Mouse (Mus musculus): ENCODE data around the gene Opcml. TPM values are rescaled to one million over a fixed set of nuclear protein-coding genes. Genes with fewer than 3 reads are reported as not detected.

The Opcml gene
- polyA plus RNA-seq, 1 experiment = 0.06 TPM

DNA sequence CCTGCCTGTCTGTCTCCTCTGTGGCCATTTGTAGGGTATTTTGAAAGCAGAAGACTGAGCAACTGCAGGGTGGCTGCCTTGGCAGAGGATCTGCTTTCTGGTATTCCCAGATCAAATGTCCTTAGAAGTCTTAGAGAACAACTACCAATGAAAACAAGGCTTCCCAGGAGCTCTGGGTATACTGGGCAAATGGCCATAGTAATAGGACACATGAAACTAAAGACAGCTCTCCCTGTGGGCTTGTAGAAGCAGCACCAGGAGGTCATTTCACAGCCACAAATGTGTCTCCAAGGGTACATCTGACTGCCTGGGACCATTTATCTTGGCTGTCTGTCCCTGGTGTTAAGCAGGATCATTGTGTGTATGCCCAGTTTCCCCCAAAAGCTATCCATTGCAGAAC lies 146.7 kb downstream of the Opcml start:
- TF ChIP-seq MAX (IDR thresholded peaks at IDR 0.05) (no peak), MYOD1 (IDR thresholded peaks at IDR 0.05; ENCODE audit: control insufficient read depth, insufficient read length, low read depth) (no peak), CEBPB (IDR thresholded peaks at IDR 0.05; ENCODE audit: low read depth) (no peak)
- Histone ChIP-seq H3K79me2 (ENCODE audit: control insufficient read depth, insufficient read depth) (no peaks in the 10 kb centered on the region), H3K4me3 (ENCODE audit: insufficient read depth, poor library complexity, severe bottlenecking) (no peak overlapping the region), H3K79me3 (ENCODE audit: low read depth) (no peaks in the 10 kb centered on the region), H3K27me3 (ENCODE audit: control insufficient read depth, insufficient read depth, insufficient read length) (no peaks in the 10 kb centered on the region), H3ac (ENCODE audit: control insufficient read depth, insufficient read length, low read depth) (no peak overlapping the region), H3K36me3 (ENCODE audit: control insufficient read depth, insufficient read depth) (no peaks in the 10 kb centered on the region)

DNA sequence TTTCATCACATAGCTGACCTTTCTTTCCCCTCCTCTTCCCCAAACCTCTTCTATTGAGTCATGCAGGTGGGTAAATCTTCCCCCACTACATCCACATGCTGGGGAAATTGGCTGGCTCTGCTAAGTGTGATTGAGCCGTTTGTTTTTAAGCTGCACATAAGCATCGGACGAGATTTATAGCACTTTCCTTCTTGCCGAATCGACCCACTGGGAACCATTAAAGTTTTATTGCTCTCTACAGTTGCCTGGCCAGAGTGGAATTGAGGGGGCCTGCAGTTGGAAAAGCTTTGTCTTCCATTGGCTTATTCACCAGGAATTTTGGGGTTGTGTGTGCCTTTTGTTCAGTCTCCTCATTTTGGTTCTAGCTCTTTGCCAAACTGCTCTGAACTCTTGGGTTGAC lies 147.1 kb downstream of the Opcml start:
- no peaks in the 10 kb centered on the region for H3K27me3 ChIP-seq (ENCODE audit: control insufficient read depth, insufficient read depth, insufficient read length)
- H3K36me3 ChIP-seq (ENCODE audit: control insufficient read depth, insufficient read depth) = no peaks in the 10 kb centered on the region
- no peak overlapping the region for H3K4me3 ChIP-seq (ENCODE audit: insufficient read depth, poor library complexity, severe bottlenecking)
- H3K79me2 ChIP-seq (ENCODE audit: control insufficient read depth, insufficient read depth) = no peaks in the 10 kb centered on the region
- no peak for TF ChIP-seq FOSL1 (IDR thresholded peaks at IDR 0.05; ENCODE audit: insufficient read depth, low read length, poor library complexity, severe bottlenecking)
- TF ChIP-seq MAX (IDR thresholded peaks at IDR 0.05) = no peak
- TF ChIP-seq CEBPB (IDR thresholded peaks at IDR 0.05; ENCODE audit: low read depth) = no peak
- no peak for TF ChIP-seq MYOG (IDR thresholded peaks at IDR 0.05; ENCODE audit: control insufficient read depth, extremely low read depth, insufficient read length)
- no peak overlapping the region for H3ac ChIP-seq (ENCODE audit: control insufficient read depth, insufficient read length, low read depth)
- H3K79me3 ChIP-seq (ENCODE audit: low read depth) = no peaks in the 10 kb centered on the region

DNA sequence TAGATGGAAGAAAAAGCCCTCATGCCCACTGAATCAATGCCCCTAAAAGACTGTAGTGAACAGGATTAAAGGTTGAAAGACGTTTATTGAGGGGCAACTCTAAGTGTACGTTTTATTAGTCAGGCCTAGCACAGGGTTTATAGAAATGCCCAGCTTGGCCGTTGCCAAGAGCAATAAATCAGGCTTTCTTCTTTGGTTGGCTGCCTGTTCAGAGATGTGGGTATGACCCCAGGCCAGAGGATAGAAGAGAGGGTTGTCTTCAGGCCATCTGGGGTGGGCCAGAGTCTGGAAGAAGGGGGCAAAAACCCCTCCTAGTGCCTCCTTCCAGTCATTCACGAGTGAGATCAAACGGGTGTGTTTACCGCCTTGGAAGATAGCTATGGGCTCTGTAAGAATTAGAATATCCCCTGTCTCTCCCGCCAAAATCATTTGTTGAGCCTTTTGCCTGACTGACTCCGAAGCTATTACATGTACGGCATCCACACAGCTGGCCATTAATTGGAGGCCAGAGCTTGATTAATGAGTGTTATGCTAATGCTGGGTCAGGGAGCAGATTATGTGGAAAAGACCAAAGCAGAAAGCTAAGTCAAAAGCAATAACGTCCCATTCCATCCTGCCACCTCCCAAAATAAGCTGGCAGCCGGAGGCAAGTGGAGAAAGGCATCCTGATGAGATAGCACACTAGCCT lies 154.9 kb downstream of the Opcml start:
- H3K79me2 ChIP-seq (ENCODE audit: control insufficient read depth, insufficient read depth) = no peaks in the 10 kb centered on the region
- TF ChIP-seq FOSL1 (IDR thresholded peaks at IDR 0.05; ENCODE audit: insufficient read depth, low read length, poor library complexity, severe bottlenecking) (no peak), MAX (IDR thresholded peaks at IDR 0.05) (no peak), MYOD1 (IDR thresholded peaks at IDR 0.05; ENCODE audit: control insufficient read depth, insufficient read length, low read depth) (no peak)
- H3K79me3 ChIP-seq (ENCODE audit: low read depth) = no peaks in the 10 kb centered on the region
- H3K27me3 ChIP-seq (ENCODE audit: control insufficient read depth, insufficient read depth, insufficient read length) = no peaks in the 10 kb centered on the region
- no peaks in the 10 kb centered on the region for H3K36me3 ChIP-seq (ENCODE audit: control insufficient read depth, insufficient read depth)
- no peak overlapping the region for H3K4me3 ChIP-seq (ENCODE audit: insufficient read depth, poor library complexity, severe bottlenecking)
- no peak overlapping the region for H3ac ChIP-seq (ENCODE audit: control insufficient read depth, insufficient read length, low read depth)

GRCm38 (mm10) chr9:27951110-27951509 lies 160.5 kb downstream of the Opcml start:
- no peaks in the 10 kb centered on the region for H3K27me3 ChIP-seq (ENCODE audit: control insufficient read depth, insufficient read depth, insufficient read length)
- H3K4me3 ChIP-seq (ENCODE audit: insufficient read depth, poor library complexity, severe bottlenecking) = no peak overlapping the region
- H3K79me3 ChIP-seq (ENCODE audit: low read depth) = no peaks in the 10 kb centered on the region
- no peak for TF ChIP-seq USF1 (IDR thresholded peaks at IDR 0.05; ENCODE audit: low read depth)
- no peak for TF ChIP-seq MYOG (IDR thresholded peaks at IDR 0.05; ENCODE audit: control insufficient read depth, extremely low read depth, insufficient read length)
- no peak for TF ChIP-seq CEBPB (IDR thresholded peaks at IDR 0.05; ENCODE audit: low read depth)
- no peak for TF ChIP-seq MAX (IDR thresholded peaks at IDR 0.05)
- no peak for TF ChIP-seq FOSL1 (IDR thresholded peaks at IDR 0.05; ENCODE audit: insufficient read depth, low read length, poor library complexity, severe bottlenecking)
- no peak overlapping the region for H3ac ChIP-seq (ENCODE audit: control insufficient read depth, insufficient read length, low read depth)
- H3K79me2 ChIP-seq (ENCODE audit: control insufficient read depth, insufficient read depth) = no peaks in the 10 kb centered on the region
- no peaks in the 10 kb centered on the region for H3K36me3 ChIP-seq (ENCODE audit: control insufficient read depth, insufficient read depth)

DNA sequence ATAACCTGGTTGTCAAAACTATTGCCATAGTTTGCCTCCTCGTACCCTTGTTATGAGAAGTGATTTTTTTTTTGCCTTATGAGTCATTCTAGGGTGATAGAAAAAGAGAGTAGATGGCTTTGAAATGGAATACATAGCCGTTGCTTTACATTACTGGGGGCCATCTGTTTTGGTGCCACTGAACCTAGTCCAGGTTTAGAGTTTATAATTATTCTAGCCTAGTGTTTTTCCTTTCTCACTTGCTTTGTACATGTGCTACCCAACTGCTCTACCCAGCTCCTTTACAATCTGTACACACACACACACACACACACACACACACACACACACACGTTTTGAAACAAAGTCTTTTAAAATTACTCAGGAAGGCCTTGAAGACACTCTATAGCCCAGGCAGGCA lies 171.1 kb downstream of the Opcml start:
- Histone ChIP-seq H3K4me3 (ENCODE audit: insufficient read depth, poor library complexity, severe bottlenecking) (no peak overlapping the region), H3K79me3 (ENCODE audit: low read depth) (no peaks in the 10 kb centered on the region), H3K79me2 (ENCODE audit: control insufficient read depth, insufficient read depth) (no peaks in the 10 kb centered on the region), H3ac (ENCODE audit: control insufficient read depth, insufficient read length, low read depth) (no peak overlapping the region), H3K27me3 (ENCODE audit: control insufficient read depth, insufficient read depth, insufficient read length) (no peaks in the 10 kb centered on the region), H3K36me3 (ENCODE audit: control insufficient read depth, insufficient read depth) (no peaks in the 10 kb centered on the region)
- no peak for TF ChIP-seq CTCF (IDR thresholded peaks at IDR 0.05; ENCODE audit: control insufficient read depth, insufficient read depth, insufficient read length)
- TF ChIP-seq MYOD1 (IDR thresholded peaks at IDR 0.05; ENCODE audit: control insufficient read depth, insufficient read length, low read depth) = no peak
- TF ChIP-seq FOSL1 (IDR thresholded peaks at IDR 0.05; ENCODE audit: insufficient read depth, low read length, poor library complexity, severe bottlenecking) = no peak
- TF ChIP-seq CEBPB (IDR thresholded peaks at IDR 0.05; ENCODE audit: low read depth) = no peak
- TF ChIP-seq MAX (IDR thresholded peaks at IDR 0.05) = no peak
- TF ChIP-seq MYOG (IDR thresholded peaks at IDR 0.05; ENCODE audit: control insufficient read depth, extremely low read depth, insufficient read length) = no peak
- no peak for TF ChIP-seq USF1 (IDR thresholded peaks at IDR 0.05; ENCODE audit: low read depth)

DNA sequence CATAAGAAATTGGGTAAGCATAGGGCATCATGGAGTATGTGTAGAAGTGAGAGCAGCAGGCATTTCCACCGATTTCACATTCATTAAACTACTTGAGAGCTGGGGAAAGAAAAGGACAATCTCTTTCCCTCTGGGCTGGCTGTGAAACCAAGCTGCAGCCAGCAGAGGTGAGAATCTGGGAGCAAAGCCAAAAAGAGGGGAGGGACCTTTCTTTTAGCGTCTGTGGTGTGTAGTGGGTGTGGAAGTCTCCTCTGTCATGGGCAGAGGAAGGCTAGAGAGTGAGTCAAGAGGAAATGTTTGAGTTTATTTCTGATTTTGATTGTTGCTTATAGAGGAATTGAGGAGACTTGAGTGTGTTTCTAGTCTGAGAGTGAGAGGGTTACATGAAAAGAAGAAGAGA lies 172.8 kb downstream of the Opcml start:
- TF ChIP-seq MAX (IDR thresholded peaks at IDR 0.05) = no peak
- TF ChIP-seq MYOG (IDR thresholded peaks at IDR 0.05; ENCODE audit: control insufficient read depth, extremely low read depth, insufficient read length) = no peak
- TF ChIP-seq CEBPB (IDR thresholded peaks at IDR 0.05; ENCODE audit: low read depth) = no peak
- no peak for TF ChIP-seq FOSL1 (IDR thresholded peaks at IDR 0.05; ENCODE audit: insufficient read depth, low read length, poor library complexity, severe bottlenecking)
- no peak for TF ChIP-seq CTCF (IDR thresholded peaks at IDR 0.05; ENCODE audit: control insufficient read depth, insufficient read depth, insufficient read length)
- no peak for TF ChIP-seq MYOD1 (IDR thresholded peaks at IDR 0.05; ENCODE audit: control insufficient read depth, insufficient read length, low read depth)
- TF ChIP-seq USF1 (IDR thresholded peaks at IDR 0.05; ENCODE audit: low read depth) = no peak
- no peaks in the 10 kb centered on the region for H3K27me3 ChIP-seq (ENCODE audit: control insufficient read depth, insufficient read depth, insufficient read length)
- no peak overlapping the region for H3K4me3 ChIP-seq (ENCODE audit: insufficient read depth, poor library complexity, severe bottlenecking)
- no peaks in the 10 kb centered on the region for H3K79me3 ChIP-seq (ENCODE audit: low read depth)
- H3ac ChIP-seq (ENCODE audit: control insufficient read depth, insufficient read length, low read depth) = no peak overlapping the region
- H3K36me3 ChIP-seq (ENCODE audit: control insufficient read depth, insufficient read depth) = no peaks in the 10 kb centered on the region
- H3K79me2 ChIP-seq (ENCODE audit: control insufficient read depth, insufficient read depth) = no peaks in the 10 kb centered on the region
